Mouse (Mus musculus) midbrain, embryonic 11.5 days (tissue): Measurements from ENCODE around the gene Utp18. TPM values are rescaled to one million over a fixed set of nuclear protein-coding genes. Genes with fewer than 3 reads are reported as not detected.

ENCODE experiments used
- ATAC-seq: fragments of 200-750 bp; cut with Nextera tagmentation; 2 replicates; pipeline ENCODE4 v1.8.0; 2017; ENCODE audit warnings: moderate TSS enrichment, moderate library complexity; ENCODE audit not compliant: low FRiP score
- DNase-seq: peaks from one replicate; pipeline ENCODE4 v3.0.0; 2015; ENCODE audit warnings: low spot score; ENCODE audit errors: missing footprints
- H3K27ac ChIP-seq: fragments of 300-500 bp; sonication (generic); 2 replicates; pipeline ENCODE4 v1.5.1; 2014; ENCODE audit warnings: low read depth, low read length
- H3K27me3 ChIP-seq: fragments of 300-500 bp; sonication (generic); 2 replicates; pipeline ENCODE4 v1.6.1; 2014; ENCODE audit warnings: mild to moderate bottlenecking, low read length, moderate library complexity, mixed read lengths; ENCODE audit not compliant: control insufficient read depth, insufficient read depth
- H3K36me3 ChIP-seq: fragments of 300-500 bp; sonication (generic); 2 replicates; pipeline ENCODE4 v1.6.1; 2014; ENCODE audit warnings: mild to moderate bottlenecking, low read length, moderate library complexity, mixed read lengths; ENCODE audit not compliant: control insufficient read depth, insufficient read depth
- H3K4me1 ChIP-seq: fragments of 300-500 bp; sonication (generic); 2 replicates; pipeline ENCODE4 v1.6.1; 2014; ENCODE audit warnings: low read length; ENCODE audit not compliant: control insufficient read depth, insufficient read depth
- H3K4me2 ChIP-seq: fragments of 300-500 bp; sonication (generic); 2 replicates; pipeline ENCODE4 v1.6.1; 2014; ENCODE audit warnings: mild to moderate bottlenecking, moderate library complexity
- H3K4me3 ChIP-seq: fragments of 300-500 bp; sonication (generic); 2 replicates; pipeline ENCODE4 v1.5.1; 2014; ENCODE audit warnings: low read depth, low read length
- H3K9ac ChIP-seq: fragments of 300-500 bp; sonication (generic); 2 replicates; pipeline ENCODE4 v1.6.1; 2014; ENCODE audit warnings: low read length
- H3K9me3 ChIP-seq: fragments of 300-500 bp; sonication (generic); 2 replicates; pipeline ENCODE4 v1.6.1; 2016; ENCODE audit warnings: low read length; ENCODE audit not compliant: control insufficient read depth
- WGBS: fragments of 180-500 bp; shearing (Covaris S2); extraction: QIAGEN DNeasy Blood & Tissue Kit; methylation state at CpG from one replicate; pipeline ENCODE4 v1.1.7; 2014; 5-methylcytosine and 5-hydroxymethylcytosine counted together
- polyA plus RNA-seq: library from polyadenylated mRNA; unstranded; fragments of >200 nt; fragmentation: Nextera tagmentation; extraction: Ambion mirVana; gene quantifications from 2 replicates; pipeline ENCODE4 v1.2.1, GENCODE M21; 2014

Gene Utp18
- polyA plus RNA-seq, 1 experiment from 2014 or later: 45.1 TPM

- Histone ChIP-seq H3K27ac (no peak overlapping the region), H3K4me3 (no peak overlapping the region), H3K4me2 (no peak overlapping the region), H3K4me1 (no peaks in the 10 kb centered on the region), H3K27me3 (no peaks in the 10 kb centered on the region), H3K9me3 (no peaks in the 10 kb centered on the region), H3K9ac (no peak overlapping the region), H3K36me3 (no peaks in the 10 kb centered on the region)
- DNase-seq (no peak), ATAC-seq (no peak)
- 90% methylated on average over 4 of the region's 4 CpGs for WGBS
Measured at GRCm38 (mm10) chr11:93812955-93813354, 72.6 kb downstream of the Utp18 start.

GRCm38 (mm10) chr11:93812125-93812868, 73.3 kb downstream of the Utp18 start:
- no peaks in the 10 kb centered on the region for H3K4me1 ChIP-seq
- WGBS: 41% methylated on average over 11 of the region's 11 CpGs
- no peaks in the 10 kb centered on the region for H3K27me3 ChIP-seq
- ATAC-seq: peak; percentile 77
- no peaks in the 10 kb centered on the region for H3K9me3 ChIP-seq
- no peaks in the 10 kb centered on the region for H3K36me3 ChIP-seq
- no peak overlapping the region for H3K9ac ChIP-seq
- no peak overlapping the region for H3K4me2 ChIP-seq
- H3K27ac ChIP-seq: no peak overlapping the region
- DNase-seq: peak; percentile 89
- H3K4me3 ChIP-seq: no peak overlapping the region

Other genes starting within 250 kb of the Utp18 start
- 30.5 and 30.6 TPM in 2 replicates for gene Mbtd1, start 86 bp upstream of the Utp18 start, polyA plus RNA-seq
- 142 and 144 TPM in 2 replicates for gene Nme2, start 70.5 kb upstream of the Utp18 start, polyA plus RNA-seq
- 345 and 375 TPM in 2 replicates for gene Gm20390, start 82.5 kb upstream of the Utp18 start, polyA plus RNA-seq
- 200 and 215 TPM in 2 replicates for gene Nme1, start 82.8 kb upstream of the Utp18 start, polyA plus RNA-seq
- 107 and 118 TPM in 2 replicates for gene Spag9, start 110.3 kb upstream of the Utp18 start, polyA plus RNA-seq